Mouse (Mus musculus): ENCODE measurements around the gene Tubg2. TPM values are rescaled to one million over a fixed set of nuclear protein-coding genes. Genes with fewer than 3 reads are reported as not detected.

Gene Tubg2
- polyA plus RNA-seq, 1 experiment from 2014 or later: 4.3 TPM

- peaks cover 37% of the 10 kb centered on the region for H3K4me1 ChIP-seq (ENCODE audit: control insufficient read depth, insufficient read depth, low read length)
- WGBS (ENCODE audit: insufficient replicate concordance): 62% methylated on average over 14 of the region's 14 CpGs
Observed at GRCm38 (mm10) chr11:101166357-101166756, 10.7 kb downstream of the Tubg2 start.

GRCm38 (mm10) chr11:101167211-101167962 lies 11.7 kb downstream of the Tubg2 start:
- H3K27me3 ChIP-seq (ENCODE audit: control insufficient read depth, insufficient read depth, low read length): peaks cover 71% of the 10 kb centered on the region
- H3K4me3 ChIP-seq (ENCODE audit: low read depth, low read length): no peak overlapping the region
- H3K9me3 ChIP-seq (replicated peaks; ENCODE audit: control insufficient read depth, low read length): no peaks in the 10 kb centered on the region
- H3K27ac ChIP-seq (ENCODE audit: low read depth, low read length): no peak overlapping the region
- peaks cover 43% of the 10 kb centered on the region for H3K4me1 ChIP-seq (ENCODE audit: control insufficient read depth, insufficient read depth, low read length)
- WGBS (ENCODE audit: insufficient replicate concordance): 51% methylated on average over 19 of the region's 19 CpGs
- no peak overlapping the region for H3K9ac ChIP-seq (ENCODE audit: low read depth, low read length)
- H3K36me3 ChIP-seq (ENCODE audit: control insufficient read depth, insufficient read depth, low read length): peaks cover 3% of the 10 kb centered on the region; the same call in 1 of the 2 replicates
- no peak for ATAC-seq (replicated peaks; ENCODE audit: insufficient number of reproducible peaks, low FRiP score, low TSS enrichment)
- H3K4me2 ChIP-seq: 0 out of 2 replicates have a peak overlapping the region, but pooled peaks have one; percentile 14

More at GRCm38 (mm10) chr11:101166357-101166756, 10.7 kb downstream of the Tubg2 start:
- Histone ChIP-seq H3K27ac (ENCODE audit: low read depth, low read length) (no peak overlapping the region), H3K27me3 (ENCODE audit: control insufficient read depth, insufficient read depth, low read length) (peaks cover 71% of the 10 kb centered on the region), H3K4me2 (no peak overlapping the region), H3K4me3 (ENCODE audit: low read depth, low read length) (no peak overlapping the region), H3K9ac (ENCODE audit: low read depth, low read length) (no peak overlapping the region), H3K36me3 (ENCODE audit: control insufficient read depth, insufficient read depth, low read length) (peaks cover 3% of the 10 kb centered on the region; the same call in 1 of the 2 replicates), H3K9me3 (replicated peaks; ENCODE audit: control insufficient read depth, low read length) (no peaks in the 10 kb centered on the region)
- ATAC-seq (replicated peaks; ENCODE audit: insufficient number of reproducible peaks, low FRiP score, low TSS enrichment): no peak

GRCm38 (mm10) chr11:101167963-101168300 lies 12.2 kb downstream of the Tubg2 start:
- no peak overlapping the region for H3K9ac ChIP-seq (ENCODE audit: low read depth, low read length)
- WGBS (ENCODE audit: insufficient replicate concordance): 51% methylated on average over 8 of the region's 8 CpGs
- ATAC-seq (replicated peaks; ENCODE audit: insufficient number of reproducible peaks, low FRiP score, low TSS enrichment): no peak
- H3K27me3 ChIP-seq (ENCODE audit: control insufficient read depth, insufficient read depth, low read length): peaks cover 68% of the 10 kb centered on the region
- no peak overlapping the region for H3K4me3 ChIP-seq (ENCODE audit: low read depth, low read length)
- no peaks in the 10 kb centered on the region for H3K9me3 ChIP-seq (replicated peaks; ENCODE audit: control insufficient read depth, low read length)
- H3K36me3 ChIP-seq (ENCODE audit: control insufficient read depth, insufficient read depth, low read length): peaks cover 3% of the 10 kb centered on the region; the same call in 1 of the 2 replicates
- no peak overlapping the region for H3K4me2 ChIP-seq
- peaks cover 45% of the 10 kb centered on the region for H3K4me1 ChIP-seq (ENCODE audit: control insufficient read depth, insufficient read depth, low read length)
- no peak overlapping the region for H3K27ac ChIP-seq (ENCODE audit: low read depth, low read length)

GRCm38 (mm10) chr11:101168301-101168980 lies 12.7 kb downstream of the Tubg2 start:
- Histone ChIP-seq H3K4me1 (ENCODE audit: control insufficient read depth, insufficient read depth, low read length) (peaks cover 49% of the 10 kb centered on the region), H3K4me2 (peak overlapping the region; percentile 1; the same call in 1 of the 2 replicates), H3K4me3 (ENCODE audit: low read depth, low read length) (no peak overlapping the region)

GRCm38 (mm10) chr11:101169301-101170107 lies 13.8 kb downstream of the Tubg2 start:
- 12% methylated on average over 17 of the region's 17 CpGs for WGBS (ENCODE audit: insufficient replicate concordance)
- peaks cover 56% of the 10 kb centered on the region for H3K27me3 ChIP-seq (ENCODE audit: control insufficient read depth, insufficient read depth, low read length)
- no peak overlapping the region for H3K27ac ChIP-seq (ENCODE audit: low read depth, low read length)
- no peaks in the 10 kb centered on the region for H3K9me3 ChIP-seq (replicated peaks; ENCODE audit: control insufficient read depth, low read length)
- peak overlapping the region; percentile 97 for H3K4me2 ChIP-seq
- no peak for ATAC-seq (replicated peaks; ENCODE audit: insufficient number of reproducible peaks, low FRiP score, low TSS enrichment)
- peak overlapping the region; percentile 71 for H3K4me3 ChIP-seq (ENCODE audit: low read depth, low read length)
- H3K9ac ChIP-seq (ENCODE audit: low read depth, low read length): peak overlapping the region; percentile 73
- peaks cover 54% of the 10 kb centered on the region for H3K4me1 ChIP-seq (ENCODE audit: control insufficient read depth, insufficient read depth, low read length)
- H3K36me3 ChIP-seq (ENCODE audit: control insufficient read depth, insufficient read depth, low read length): peaks cover 3% of the 10 kb centered on the region; the same call in 1 of the 2 replicates

More at GRCm38 (mm10) chr11:101168301-101168980, 12.7 kb downstream of the Tubg2 start:
- 69% methylated on average over 18 of the region's 18 CpGs for WGBS (ENCODE audit: insufficient replicate concordance)
- Histone ChIP-seq H3K9me3 (replicated peaks; ENCODE audit: control insufficient read depth, low read length) (no peaks in the 10 kb centered on the region), H3K27ac (ENCODE audit: low read depth, low read length) (no peak overlapping the region), H3K27me3 (ENCODE audit: control insufficient read depth, insufficient read depth, low read length) (peaks cover 62% of the 10 kb centered on the region), H3K36me3 (ENCODE audit: control insufficient read depth, insufficient read depth, low read length) (peaks cover 3% of the 10 kb centered on the region; the same call in 1 of the 2 replicates), H3K9ac (ENCODE audit: low read depth, low read length) (no peak overlapping the region)
- ATAC-seq (replicated peaks; ENCODE audit: insufficient number of reproducible peaks, low FRiP score, low TSS enrichment): no peak

- ATAC-seq (replicated peaks; ENCODE audit: insufficient number of reproducible peaks, low FRiP score, low TSS enrichment): no peak
- Histone ChIP-seq H3K4me2 (peak within 1 kb of the TSS; percentile 97), H3K36me3 (ENCODE audit: control insufficient read depth, insufficient read depth, low read length) (peaks cover 3% of the 10 kb centered on the region; the same call in 1 of the 2 replicates), H3K4me3 (ENCODE audit: low read depth, low read length) (peak within 1 kb of the TSS; percentile 71), H3K9ac (ENCODE audit: low read depth, low read length) (peak within 1 kb of the TSS; percentile 73), H3K4me1 (ENCODE audit: control insufficient read depth, insufficient read depth, low read length) (peaks cover 50% of the 10 kb centered on the region), H3K9me3 (replicated peaks; ENCODE audit: control insufficient read depth, low read length) (no peaks in the 10 kb centered on the region), H3K27me3 (ENCODE audit: control insufficient read depth, insufficient read depth, low read length) (peaks cover 53% of the 10 kb centered on the region), H3K27ac (ENCODE audit: low read depth, low read length) (peak within 1 kb of the TSS; percentile 82)
- under 1% methylated on average over 35 of the region's 35 CpGs for WGBS (ENCODE audit: insufficient replicate concordance)
Observed at GRCm38 (mm10) chr11:101170354-101170810, 14.7 kb downstream of the Tubg2 start, which contains the start of gene Cntnap1. Gene Cntnap1 (plus strand): TSS chr11:101170523.

GRCm38 (mm10) chr11:101170811-101171610 lies 15.3 kb downstream of the Tubg2 start, which contains the start of gene Plekhh3:
Gene Plekhh3 (minus strand): TSS chr11:101171351.
- WGBS (ENCODE audit: insufficient replicate concordance): under 1% methylated on average over 39 of the region's 50 CpGs

More at GRCm38 (mm10) chr11:101170811-101171610, 15.3 kb downstream of the Tubg2 start, which contains the start of gene Plekhh3:
- Histone ChIP-seq H3K4me3 (ENCODE audit: low read depth, low read length) (peak within 1 kb of the TSS; percentile 71), H3K27me3 (ENCODE audit: control insufficient read depth, insufficient read depth, low read length) (peaks cover 51% of the 10 kb centered on the region), H3K4me1 (ENCODE audit: control insufficient read depth, insufficient read depth, low read length) (peaks cover 50% of the 10 kb centered on the region), H3K36me3 (ENCODE audit: control insufficient read depth, insufficient read depth, low read length) (peaks cover 3% of the 10 kb centered on the region; the same call in 1 of the 2 replicates), H3K9me3 (replicated peaks; ENCODE audit: control insufficient read depth, low read length) (no peaks in the 10 kb centered on the region), H3K4me2 (peak within 1 kb of the TSS; percentile 97), H3K9ac (ENCODE audit: low read depth, low read length) (peak within 1 kb of the TSS; percentile 73), H3K27ac (ENCODE audit: low read depth, low read length) (peak within 1 kb of the TSS; percentile 82)
- ATAC-seq (replicated peaks; ENCODE audit: insufficient number of reproducible peaks, low FRiP score, low TSS enrichment): peak; percentile 88

Data from heart, embryonic 11.5 days (tissue).